Mouse (Mus musculus) cerebellum, adult 9-10 months (tissue): ENCODE data around the gene Dop1b.

Experiments used
- DNase-seq: peaks from one replicate; pipeline ENCODE4 v3.0.0; 2022

The Dop1b gene

DNA sequence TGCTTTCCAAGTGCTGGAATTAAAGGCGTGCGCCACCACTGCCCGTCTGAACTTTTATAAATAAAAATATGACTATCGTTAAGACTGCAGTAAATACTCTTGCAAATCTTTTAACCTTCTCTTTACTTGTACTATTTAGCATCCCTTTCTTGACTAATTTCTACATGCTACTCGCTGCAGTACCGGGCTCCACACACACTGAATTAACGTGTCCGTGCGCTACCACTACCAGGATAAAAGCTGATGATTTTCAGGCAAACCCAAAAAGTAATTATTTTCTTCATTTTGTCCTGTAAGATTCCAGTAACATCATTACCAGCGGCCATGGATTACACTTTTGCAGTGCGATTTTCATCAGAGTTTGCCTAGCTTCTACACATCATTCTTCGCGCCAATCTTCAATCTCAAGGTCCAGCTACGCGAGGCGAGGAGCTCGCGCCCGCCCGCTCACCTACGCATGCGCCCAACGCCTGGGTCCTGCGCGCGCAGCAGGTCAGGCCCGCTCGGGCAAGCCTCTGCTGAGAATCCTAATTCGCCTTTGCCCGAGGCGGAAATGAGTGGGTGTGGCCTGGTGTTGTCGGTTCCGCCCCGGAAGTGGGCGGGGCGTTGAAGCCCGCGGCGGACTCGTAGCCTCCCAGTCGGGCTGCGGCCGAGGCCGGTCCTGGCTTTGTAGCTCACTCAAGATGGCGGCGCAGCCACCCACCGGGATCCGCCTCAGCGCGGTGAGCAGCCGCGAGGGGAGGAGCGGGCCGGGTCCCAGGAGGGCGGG is 120.1 kb downstream of the Dop1b start, which contains the start of gene Morc3:
Gene Morc3 (plus strand): TSS at position 495 of the 769 bp plus-strand sequence.
- peak; percentile 100 for DNase-seq

DNA sequence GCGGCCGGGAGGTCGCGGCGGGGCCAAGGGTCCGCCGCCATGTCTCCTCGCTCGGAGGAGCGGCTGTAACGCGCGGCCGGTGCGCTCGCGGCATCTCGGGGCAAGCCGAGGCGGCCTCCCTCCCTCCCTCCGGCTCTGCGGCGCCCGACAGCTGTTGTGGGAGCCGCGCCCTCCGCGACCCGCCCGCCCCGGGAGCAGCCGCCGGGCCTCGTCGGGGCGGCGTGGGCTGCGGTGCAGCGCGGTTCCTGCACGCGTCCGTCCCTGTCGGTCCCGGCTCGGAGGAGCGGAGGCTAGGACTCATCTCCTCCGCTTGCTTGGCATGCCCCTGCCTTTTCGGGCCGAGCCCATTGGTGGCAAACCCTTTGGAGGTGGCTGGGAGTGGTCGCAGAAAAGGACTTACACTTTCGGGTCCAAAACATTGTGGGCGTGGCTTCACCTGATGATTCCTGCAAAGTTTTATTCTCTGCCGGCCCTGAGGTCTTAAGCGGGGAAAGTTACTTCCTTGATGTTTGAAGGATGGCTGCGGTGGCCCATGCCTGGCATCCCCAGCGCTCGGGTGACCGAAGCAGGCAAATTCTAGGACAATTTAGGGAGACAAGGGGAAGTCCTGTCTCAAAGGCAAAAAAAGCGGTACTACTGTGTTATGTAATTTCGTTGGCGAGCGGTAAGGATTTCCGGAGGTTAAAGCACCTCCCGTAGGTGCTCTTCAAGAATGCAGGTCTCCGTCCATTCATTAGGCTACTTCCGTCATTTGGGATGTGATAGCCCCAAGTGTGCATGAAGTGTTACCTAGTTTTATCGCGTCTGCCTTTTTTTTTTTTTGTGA is 121.0 kb downstream of the Dop1b start:
- DNase-seq = peak; percentile 68

DNA sequence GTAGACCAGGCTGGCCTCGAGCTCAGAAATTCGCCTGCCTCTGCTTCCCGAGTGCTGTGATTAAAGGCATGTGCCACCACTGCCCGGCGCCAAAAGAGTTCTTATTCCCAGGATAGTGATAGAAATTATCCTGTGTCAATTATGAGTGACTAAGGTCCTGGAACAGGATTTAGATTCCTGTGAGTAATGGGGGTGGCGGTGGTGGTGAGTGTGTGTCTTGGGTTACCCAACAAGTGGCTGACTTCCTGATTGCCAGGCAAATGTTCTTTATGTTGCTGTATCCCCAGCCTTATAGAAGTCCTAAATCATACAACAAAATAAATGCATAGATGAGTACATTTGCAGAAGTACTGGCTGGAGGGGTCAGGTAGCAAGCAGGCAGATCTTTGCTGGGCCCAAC is 121.8 kb downstream of the Dop1b start:
- DNase-seq = peak; percentile 30

DNA sequence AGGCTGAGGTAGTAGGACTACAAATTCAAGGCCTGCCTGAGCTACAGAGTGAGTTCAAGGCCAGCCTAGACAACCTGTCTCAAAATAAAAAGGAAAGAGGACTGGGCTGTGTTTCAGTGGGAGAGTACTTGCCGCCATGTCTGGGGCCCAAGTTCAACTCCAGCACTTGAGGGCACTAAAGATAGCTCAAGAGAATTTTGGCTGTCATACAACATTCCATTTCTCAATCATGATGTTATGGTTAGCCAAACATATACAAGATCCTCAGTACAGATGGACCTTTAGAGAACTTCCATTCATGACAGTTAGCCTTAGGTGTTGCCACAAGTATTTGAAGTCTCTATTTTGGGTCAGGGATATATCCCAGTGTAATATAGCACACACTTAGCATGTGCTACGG is 122.4 kb downstream of the Dop1b start:
- DNase-seq = no peak

DNA sequence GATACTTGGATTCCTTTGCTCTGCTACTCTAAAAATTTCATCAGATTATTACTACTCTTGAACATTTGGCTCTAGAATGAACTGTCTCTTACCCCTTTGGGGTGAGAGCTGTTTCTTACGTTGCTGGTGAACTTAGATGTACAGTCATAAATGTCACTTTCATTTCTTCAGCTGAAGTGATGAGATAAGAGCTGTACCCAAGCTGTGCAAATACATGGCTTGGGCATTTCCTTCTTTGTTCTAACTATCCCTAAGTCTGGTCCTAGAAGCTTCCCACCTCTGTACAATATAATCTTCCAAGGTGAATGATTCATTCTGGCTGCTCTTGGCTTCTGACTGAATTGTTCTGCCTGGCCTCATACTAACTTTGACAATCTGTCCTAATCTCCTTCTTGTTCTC is 127.3 kb downstream of the Dop1b start:
- no peak for DNase-seq

DNA sequence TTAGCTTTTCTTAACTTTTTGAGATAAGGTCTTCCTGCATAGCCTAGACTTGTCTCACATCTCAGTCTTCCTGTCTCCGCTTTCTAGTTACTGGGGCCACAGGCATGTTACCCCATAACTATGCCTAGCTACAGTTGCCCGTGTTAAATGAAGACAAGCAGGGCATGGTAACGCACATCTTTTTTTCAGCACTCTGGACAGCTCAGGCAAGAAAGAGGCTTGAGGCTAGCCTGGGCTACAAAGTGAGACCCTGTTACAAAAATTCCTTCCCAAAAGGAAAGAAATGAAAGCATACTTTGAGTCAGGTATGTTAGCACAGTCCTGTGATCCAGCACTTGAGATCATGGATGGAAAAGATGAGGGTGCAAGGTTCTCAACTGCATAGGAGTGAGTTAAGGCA is 138.8 kb downstream of the Dop1b start:
- DNase-seq = no peak

GRCm38 (mm10) chr16:93859967-93860366 is 148.3 kb downstream of the Dop1b start:
- no peak for DNase-seq
